Mouse (Mus musculus): ENCODE results near the gene Chrm3. TPM values are rescaled to one million over a fixed set of nuclear protein-coding genes. Genes with fewer than 3 reads are reported as not detected.

Gene Chrm3
- polyA plus RNA-seq, 1 experiment from 2014 or later: 0.65 TPM

GRCm38 (mm10) chr13:10157496-10157895, 203.2 kb downstream of the Chrm3 start:
- Histone ChIP-seq H3K4me1 (ENCODE audit: control insufficient read depth, insufficient read depth, low read length) (no peaks in the 10 kb centered on the region), H3K9me3 (replicated peaks; ENCODE audit: control insufficient read depth, low read length) (no peaks in the 10 kb centered on the region), H3K9ac (ENCODE audit: low read length) (no peak overlapping the region), H3K4me2 (ENCODE audit: low read length) (no peak overlapping the region), H3K27me3 (replicated peaks; ENCODE audit: control insufficient read depth, insufficient read depth, low read length) (no peaks in the 10 kb centered on the region), H3K27ac (ENCODE audit: low read depth, low read length) (no peak overlapping the region), H3K4me3 (ENCODE audit: low read depth, low read length) (no peak overlapping the region), H3K36me3 (ENCODE audit: control insufficient read depth, insufficient read depth, low read length) (no peaks in the 10 kb centered on the region)
- whole genome bisulfite sequencing: 75% methylated on average over 3 of the region's 3 CpGs
- no peak for ATAC-seq
- no peak for DNase-seq (ENCODE audit: low spot score)

GRCm38 (mm10) chr13:10140573-10140972, 220.1 kb downstream of the Chrm3 start:
- no peak overlapping the region for H3K27ac ChIP-seq (ENCODE audit: low read depth, low read length)
- H3K4me1 ChIP-seq (ENCODE audit: control insufficient read depth, insufficient read depth, low read length): no peaks in the 10 kb centered on the region
- no peaks in the 10 kb centered on the region for H3K9me3 ChIP-seq (replicated peaks; ENCODE audit: control insufficient read depth, low read length)
- no peak overlapping the region for H3K4me3 ChIP-seq (ENCODE audit: low read depth, low read length)
- ATAC-seq (no peak), DNase-seq (ENCODE audit: low spot score) (peak; percentile 3)
- no peaks in the 10 kb centered on the region for H3K27me3 ChIP-seq (replicated peaks; ENCODE audit: control insufficient read depth, insufficient read depth, low read length)
- no peak overlapping the region for H3K4me2 ChIP-seq (ENCODE audit: low read length)
- 76% methylated on average over 4 of the region's 4 CpGs for WGBS
- H3K9ac ChIP-seq (ENCODE audit: low read length): no peak overlapping the region
- no peaks in the 10 kb centered on the region for H3K36me3 ChIP-seq (ENCODE audit: control insufficient read depth, insufficient read depth, low read length)

GRCm38 (mm10) chr13:10138878-10139277, 221.8 kb downstream of the Chrm3 start:
- H3K36me3 ChIP-seq (ENCODE audit: control insufficient read depth, insufficient read depth, low read length): no peaks in the 10 kb centered on the region
- 92% methylated on average over 4 of the region's 4 CpGs for WGBS
- no peak for ATAC-seq
- H3K9me3 ChIP-seq (replicated peaks; ENCODE audit: control insufficient read depth, low read length): no peaks in the 10 kb centered on the region
- no peak overlapping the region for H3K4me2 ChIP-seq (ENCODE audit: low read length)
- H3K9ac ChIP-seq (ENCODE audit: low read length): no peak overlapping the region
- no peaks in the 10 kb centered on the region for H3K4me1 ChIP-seq (ENCODE audit: control insufficient read depth, insufficient read depth, low read length)
- no peak overlapping the region for H3K27ac ChIP-seq (ENCODE audit: low read depth, low read length)
- DNase-seq (ENCODE audit: low spot score): no peak
- no peak overlapping the region for H3K4me3 ChIP-seq (ENCODE audit: low read depth, low read length)
- no peaks in the 10 kb centered on the region for H3K27me3 ChIP-seq (replicated peaks; ENCODE audit: control insufficient read depth, insufficient read depth, low read length)

GRCm38 (mm10) chr13:10131064-10131463, 229.6 kb downstream of the Chrm3 start:
- WGBS: 85% methylated on average over 2 of the region's 2 CpGs
- ATAC-seq (no peak), DNase-seq (ENCODE audit: low spot score) (no peak)
- H3K9ac ChIP-seq (ENCODE audit: low read length): no peak overlapping the region
- H3K4me3 ChIP-seq (ENCODE audit: low read depth, low read length): no peak overlapping the region
- no peaks in the 10 kb centered on the region for H3K4me1 ChIP-seq (ENCODE audit: control insufficient read depth, insufficient read depth, low read length)
- no peaks in the 10 kb centered on the region for H3K27me3 ChIP-seq (replicated peaks; ENCODE audit: control insufficient read depth, insufficient read depth, low read length)
- no peaks in the 10 kb centered on the region for H3K9me3 ChIP-seq (replicated peaks; ENCODE audit: control insufficient read depth, low read length)
- no peak overlapping the region for H3K27ac ChIP-seq (ENCODE audit: low read depth, low read length)
- H3K4me2 ChIP-seq (ENCODE audit: low read length): no peak overlapping the region
- no peaks in the 10 kb centered on the region for H3K36me3 ChIP-seq (ENCODE audit: control insufficient read depth, insufficient read depth, low read length)

GRCm38 (mm10) chr13:10112211-10112610, 248.4 kb downstream of the Chrm3 start:
- no peaks in the 10 kb centered on the region for H3K9me3 ChIP-seq (replicated peaks; ENCODE audit: control insufficient read depth, low read length)
- H3K27ac ChIP-seq (ENCODE audit: low read depth, low read length): no peak overlapping the region
- H3K4me2 ChIP-seq (ENCODE audit: low read length): no peak overlapping the region
- DNase-seq (ENCODE audit: low spot score): no peak
- no peaks in the 10 kb centered on the region for H3K27me3 ChIP-seq (replicated peaks; ENCODE audit: control insufficient read depth, insufficient read depth, low read length)
- no peak overlapping the region for H3K4me3 ChIP-seq (ENCODE audit: low read depth, low read length)
- H3K9ac ChIP-seq (ENCODE audit: low read length): no peak overlapping the region
- ATAC-seq: no peak
- WGBS: 79% methylated on average over 2 of the region's 2 CpGs
- no peaks in the 10 kb centered on the region for H3K36me3 ChIP-seq (ENCODE audit: control insufficient read depth, insufficient read depth, low read length)
- H3K4me1 ChIP-seq (ENCODE audit: control insufficient read depth, insufficient read depth, low read length): no peaks in the 10 kb centered on the region

GRCm38 (mm10) chr13:10109542-10109941, 251.1 kb downstream of the Chrm3 start:
- Histone ChIP-seq H3K9ac (ENCODE audit: low read length) (no peak overlapping the region), H3K4me3 (ENCODE audit: low read depth, low read length) (no peak overlapping the region), H3K36me3 (ENCODE audit: control insufficient read depth, insufficient read depth, low read length) (no peaks in the 10 kb centered on the region), H3K4me1 (ENCODE audit: control insufficient read depth, insufficient read depth, low read length) (no peaks in the 10 kb centered on the region), H3K9me3 (replicated peaks; ENCODE audit: control insufficient read depth, low read length) (no peaks in the 10 kb centered on the region), H3K27me3 (replicated peaks; ENCODE audit: control insufficient read depth, insufficient read depth, low read length) (no peaks in the 10 kb centered on the region), H3K4me2 (ENCODE audit: low read length) (no peak overlapping the region), H3K27ac (ENCODE audit: low read depth, low read length) (no peak overlapping the region)
- DNase-seq (ENCODE audit: low spot score) (no peak), ATAC-seq (no peak)
- 28% methylated on average over 1 of the region's 1 CpGs for WGBS

GRCm38 (mm10) chr13:10107331-10107730, 253.3 kb downstream of the Chrm3 start:
- no peak for ATAC-seq
- DNase-seq (ENCODE audit: low spot score): no peak
- whole genome bisulfite sequencing: 81% methylated on average over 7 of the region's 7 CpGs
- no peaks in the 10 kb centered on the region for H3K27me3 ChIP-seq (replicated peaks; ENCODE audit: control insufficient read depth, insufficient read depth, low read length)
- no peak overlapping the region for H3K4me3 ChIP-seq (ENCODE audit: low read depth, low read length)
- no peaks in the 10 kb centered on the region for H3K9me3 ChIP-seq (replicated peaks; ENCODE audit: control insufficient read depth, low read length)
- no peak overlapping the region for H3K27ac ChIP-seq (ENCODE audit: low read depth, low read length)
- H3K4me1 ChIP-seq (ENCODE audit: control insufficient read depth, insufficient read depth, low read length): no peaks in the 10 kb centered on the region
- H3K4me2 ChIP-seq (ENCODE audit: low read length): no peak overlapping the region
- no peak overlapping the region for H3K9ac ChIP-seq (ENCODE audit: low read length)
- no peaks in the 10 kb centered on the region for H3K36me3 ChIP-seq (ENCODE audit: control insufficient read depth, insufficient read depth, low read length)

GRCm38 (mm10) chr13:10090778-10091177, 269.9 kb downstream of the Chrm3 start:
- Histone ChIP-seq H3K4me3 (ENCODE audit: low read depth, low read length) (no peak overlapping the region), H3K4me1 (ENCODE audit: control insufficient read depth, insufficient read depth, low read length) (no peaks in the 10 kb centered on the region), H3K27me3 (replicated peaks; ENCODE audit: control insufficient read depth, insufficient read depth, low read length) (no peaks in the 10 kb centered on the region), H3K36me3 (ENCODE audit: control insufficient read depth, insufficient read depth, low read length) (no peaks in the 10 kb centered on the region), H3K9ac (ENCODE audit: low read length) (no peak overlapping the region), H3K4me2 (ENCODE audit: low read length) (no peak overlapping the region), H3K27ac (ENCODE audit: low read depth, low read length) (no peak overlapping the region), H3K9me3 (replicated peaks; ENCODE audit: control insufficient read depth, low read length) (no peaks in the 10 kb centered on the region)
- DNase-seq (ENCODE audit: low spot score): no peak
- 88% methylated on average over 4 of the region's 4 CpGs for WGBS
- ATAC-seq: no peak

GRCm38 (mm10) chr13:10086336-10086735, 274.3 kb downstream of the Chrm3 start:
- Histone ChIP-seq H3K4me1 (ENCODE audit: control insufficient read depth, insufficient read depth, low read length) (no peaks in the 10 kb centered on the region), H3K4me2 (ENCODE audit: low read length) (no peak overlapping the region), H3K9me3 (replicated peaks; ENCODE audit: control insufficient read depth, low read length) (no peaks in the 10 kb centered on the region), H3K27ac (ENCODE audit: low read depth, low read length) (no peak overlapping the region), H3K27me3 (replicated peaks; ENCODE audit: control insufficient read depth, insufficient read depth, low read length) (no peaks in the 10 kb centered on the region), H3K4me3 (ENCODE audit: low read depth, low read length) (no peak overlapping the region), H3K9ac (ENCODE audit: low read length) (no peak overlapping the region), H3K36me3 (ENCODE audit: control insufficient read depth, insufficient read depth, low read length) (no peaks in the 10 kb centered on the region)
- DNase-seq (ENCODE audit: low spot score) (peak; percentile 45), ATAC-seq (peak; percentile 71; the same call in 1 of the 2 replicates)
- 79% methylated on average over 6 of the region's 6 CpGs for WGBS

Data from forebrain, embryonic 14.5 days (tissue).